Mouse (Mus musculus) forebrain, postnatal 0 days (tissue): ENCODE results near the gene Sema6c. TPM values are rescaled to one million over a fixed set of nuclear protein-coding genes. Genes with fewer than 3 reads are reported as not detected.

Source experiments
- ATAC-seq: fragments of 200-750 bp; cut with Nextera tagmentation; 2 replicates; pipeline ENCODE4 v1.8.0; 2017; ENCODE audit warnings: mild to moderate bottlenecking, moderate library complexity
- DNase-seq: peaks from one replicate; pipeline ENCODE4 v3.0.0-alpha.2; 2015
- H3K27ac ChIP-seq: fragments of 300-500 bp; sonication (generic); 2 replicates; pipeline ENCODE4 v1.5.1; 2014; ENCODE audit warnings: low read depth, mild to moderate bottlenecking, antibody characterized with exemption, low read length, moderate library complexity, mixed read lengths
- H3K27me3 ChIP-seq: fragments of 300-500 bp; sonication (generic); 2 replicates; pipeline ENCODE4 v1.6.1; 2014; ENCODE audit warnings: mild to moderate bottlenecking, low read length, mixed read lengths; ENCODE audit not compliant: insufficient read depth
- H3K36me3 ChIP-seq: fragments of 300-500 bp; sonication (generic); 2 replicates; pipeline ENCODE4 v1.6.1; 2014; ENCODE audit warnings: mild to moderate bottlenecking, moderate library complexity; ENCODE audit not compliant: insufficient read depth
- H3K4me1 ChIP-seq: fragments of 300-500 bp; sonication (generic); 2 replicates; pipeline ENCODE4 v1.6.1; 2014; ENCODE audit warnings: antibody characterized with exemption; ENCODE audit not compliant: insufficient read depth
- H3K4me2 ChIP-seq: fragments of 300-500 bp; sonication (generic); 2 replicates; pipeline ENCODE4 v1.6.1; 2014; ENCODE audit warnings: low read depth, mild to moderate bottlenecking, moderate library complexity
- H3K4me3 ChIP-seq: fragments of 300-500 bp; sonication (generic); 2 replicates; pipeline ENCODE4 v1.5.1; 2014; ENCODE audit warnings: low read depth, low read length, mixed read lengths
- H3K9ac ChIP-seq: fragments of 300-500 bp; sonication (generic); 2 replicates; pipeline ENCODE4 v1.6.1; 2014; ENCODE audit warnings: mild to moderate bottlenecking
- H3K9me3 ChIP-seq: fragments of 300-500 bp; sonication (generic); 2 replicates; pipeline ENCODE4 v1.6.1; 2016; ENCODE audit warnings: low read length
- CTCF ChIP-seq: sonication (generic); IDR thresholded peaks from 2 replicates; pipeline ENCODE4 v1.5.1; 2016; ENCODE audit warnings: antibody characterized with exemption, control low read depth, low read depth
- WGBS: fragments of 180-500 bp; shearing (Covaris S2); extraction: QIAGEN DNeasy Blood & Tissue Kit; methylation state at CpG from one replicate; pipeline ENCODE4 v1.1.7; 2014; 5-methylcytosine and 5-hydroxymethylcytosine counted together
- polyA plus RNA-seq: library from polyadenylated mRNA; unstranded; fragments of >200 nt; fragmentation: Nextera tagmentation; extraction: Ambion mirVana; gene quantifications from 2 replicates; pipeline ENCODE4 v1.2.1, GENCODE M21; 2015
- total RNA-seq: library from RNA; depleted of rRNA; stranded (reverse); fragments of >200 nt; gene quantifications from 2 replicates; pipeline ENCODE4 v1.2.3, GENCODE M21; 2014

Gene Sema6c
- total and polyA plus RNA-seq, 2 experiments from 2014 or later = 28.4 to 94.1 TPM

DNA sequence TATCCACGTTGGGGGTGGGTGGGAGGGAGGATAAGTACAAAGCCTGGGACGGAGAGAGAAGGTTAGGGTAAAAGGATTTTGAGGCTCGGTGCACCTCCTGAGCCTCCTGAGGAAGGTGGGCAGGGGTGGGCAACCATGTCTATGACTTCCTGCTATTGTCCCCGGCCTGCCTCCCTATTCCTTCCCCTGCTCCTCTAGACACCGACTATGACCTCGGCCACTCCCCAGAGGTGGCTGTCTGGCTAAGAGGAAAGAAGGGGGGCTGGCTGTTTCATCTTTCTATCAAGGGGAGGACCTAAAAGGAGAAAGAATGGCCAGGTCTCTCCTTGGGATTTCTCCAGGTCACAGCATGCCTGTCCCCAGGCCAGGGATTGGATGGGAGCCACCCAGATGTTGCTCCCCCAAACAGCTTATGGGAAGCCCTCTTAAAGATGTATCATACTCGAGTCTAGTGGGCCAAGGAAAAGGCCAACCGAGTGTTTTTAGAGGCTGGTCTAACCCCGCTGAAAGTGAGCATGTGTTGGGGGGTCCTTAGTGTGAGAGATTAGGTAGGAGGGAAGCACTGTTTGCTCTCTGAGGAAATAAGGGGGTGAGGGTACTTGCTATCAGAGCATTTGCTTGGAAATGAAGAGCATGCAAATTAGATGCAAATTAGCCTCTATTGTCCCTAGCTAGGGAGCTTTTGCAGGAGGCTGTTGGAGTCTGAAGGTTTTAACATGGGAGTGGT is 1.5 kb downstream of the Sema6c start:
- Histone ChIP-seq H3K9ac (peak overlapping the region; percentile 84), H3K27me3 (no peaks in the 10 kb centered on the region), H3K4me3 (peak overlapping the region; percentile 95), H3K36me3 (peaks cover 27% of the 10 kb centered on the region), H3K27ac (peak overlapping the region; percentile 81), H3K4me2 (peak overlapping the region; percentile 80), H3K4me1 (peaks cover 19% of the 10 kb centered on the region), H3K9me3 (no peaks in the 10 kb centered on the region)
- ATAC-seq (no peak; the same call in 1 of the 2 replicates), DNase-seq (peak; percentile 55)
- no peak for TF ChIP-seq CTCF
- 6% methylated on average over 9 of the region's 9 CpGs for WGBS

DNA sequence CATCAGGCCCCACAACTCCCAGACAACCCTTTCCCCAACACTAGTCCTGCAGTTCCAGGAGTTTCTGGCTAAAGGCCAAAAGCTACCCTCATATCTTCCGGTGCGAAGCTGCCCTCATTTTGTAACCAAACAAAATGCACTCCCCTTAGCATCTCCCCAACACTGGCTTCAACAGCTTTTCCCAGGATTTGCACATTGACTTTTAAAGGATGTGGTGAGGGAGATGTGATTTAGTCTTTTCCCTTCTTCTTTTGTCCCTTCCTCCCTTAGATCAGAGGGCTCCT is 2.0 kb downstream of the Sema6c start:
- Histone ChIP-seq H3K4me1 (peaks cover 19% of the 10 kb centered on the region), H3K4me2 (peak overlapping the region; percentile 80), H3K9me3 (no peaks in the 10 kb centered on the region), H3K27ac (peak overlapping the region; percentile 81), H3K36me3 (peaks cover 32% of the 10 kb centered on the region), H3K9ac (peak overlapping the region; percentile 84), H3K4me3 (peak overlapping the region; percentile 95), H3K27me3 (no peaks in the 10 kb centered on the region)
- WGBS = 22% methylated on average over 2 of the region's 2 CpGs
- TF ChIP-seq CTCF = no peak
- ATAC-seq (no peak), DNase-seq (no peak)

DNA sequence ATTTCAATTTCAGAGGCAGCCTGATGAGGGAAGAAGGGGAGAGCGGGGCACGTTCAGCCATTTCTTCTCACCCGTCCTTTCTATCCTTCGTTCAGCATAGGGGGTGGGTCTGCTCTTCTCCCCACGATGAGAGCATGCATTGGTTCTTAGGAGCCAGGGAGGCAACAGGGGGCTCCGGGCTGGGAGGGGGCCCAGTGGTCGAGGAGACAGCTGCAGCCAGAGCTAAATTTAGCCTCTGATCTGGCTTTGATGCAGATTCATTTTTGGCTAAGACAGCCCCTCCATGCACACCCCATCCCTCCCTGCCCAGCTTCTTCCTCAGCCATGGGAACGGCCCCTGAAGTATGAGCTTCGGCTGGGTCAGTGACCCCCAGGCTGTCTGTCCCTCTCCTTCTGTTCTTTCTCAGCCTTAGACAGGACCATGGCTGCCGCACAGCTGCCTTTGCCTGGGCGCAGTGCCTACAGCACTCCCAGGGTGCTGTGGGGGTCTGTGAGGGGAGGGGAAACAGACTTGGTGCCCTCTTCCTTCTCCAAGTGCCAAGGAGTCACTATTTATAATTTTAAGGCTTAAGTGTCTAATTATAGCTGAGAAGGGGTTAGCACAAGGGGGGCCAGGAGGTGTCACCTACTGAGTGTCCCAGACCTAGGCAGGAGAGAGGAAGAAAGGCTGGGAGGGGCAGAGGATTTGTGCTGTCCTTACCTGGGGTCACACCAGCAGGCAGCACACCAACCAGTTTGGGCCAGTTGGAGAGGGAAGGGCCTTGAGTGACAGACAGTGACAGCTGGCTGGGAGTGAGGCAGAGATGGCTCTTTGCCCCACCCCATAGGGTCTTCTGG is 3.4 kb downstream of the Sema6c start:
- peak overlapping the region; percentile 80 for H3K4me2 ChIP-seq
- no peak for TF ChIP-seq CTCF
- peak overlapping the region; percentile 84; the same call in 1 of the 2 replicates for H3K9ac ChIP-seq
- ATAC-seq (no peak), DNase-seq (no peak)
- H3K27ac ChIP-seq = 0 out of 2 replicates have a peak overlapping the region, but pooled peaks have one; percentile 45
- peaks cover 19% of the 10 kb centered on the region for H3K4me1 ChIP-seq
- WGBS = 57% methylated on average over 11 of the region's 11 CpGs
- peaks cover 42% of the 10 kb centered on the region for H3K36me3 ChIP-seq
- H3K9me3 ChIP-seq = no peaks in the 10 kb centered on the region
- H3K4me3 ChIP-seq = 0 out of 2 replicates have a peak overlapping the region, but pooled peaks have one; percentile 5
- H3K27me3 ChIP-seq = no peaks in the 10 kb centered on the region

DNA sequence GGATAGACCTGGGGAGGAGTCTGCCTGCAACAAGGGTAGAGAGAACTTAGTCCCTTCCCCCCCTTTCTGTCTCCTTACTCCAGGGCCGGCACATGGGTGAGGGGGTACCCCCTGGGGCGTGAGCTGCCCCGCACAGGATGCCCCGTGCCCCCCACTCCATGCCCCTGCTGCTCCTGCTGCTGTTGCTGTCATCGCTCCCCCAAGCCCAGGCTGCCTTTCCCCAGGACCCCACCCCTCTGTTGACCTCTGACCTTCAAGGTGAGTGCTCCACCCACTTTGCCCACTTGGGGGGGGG is 3.9 kb downstream of the Sema6c start:
- peaks cover 19% of the 10 kb centered on the region for H3K4me1 ChIP-seq
- WGBS = 78% methylated on average over 5 of the region's 5 CpGs
- H3K27me3 ChIP-seq = no peaks in the 10 kb centered on the region
- no peak overlapping the region for H3K27ac ChIP-seq
- no peaks in the 10 kb centered on the region for H3K9me3 ChIP-seq
- H3K36me3 ChIP-seq = peaks cover 47% of the 10 kb centered on the region
- H3K4me2 ChIP-seq = peak overlapping the region; percentile 80
- ATAC-seq (no peak), DNase-seq (no peak)
- no peak overlapping the region for H3K4me3 ChIP-seq
- no peak for TF ChIP-seq CTCF
- H3K9ac ChIP-seq = no peak overlapping the region

DNA sequence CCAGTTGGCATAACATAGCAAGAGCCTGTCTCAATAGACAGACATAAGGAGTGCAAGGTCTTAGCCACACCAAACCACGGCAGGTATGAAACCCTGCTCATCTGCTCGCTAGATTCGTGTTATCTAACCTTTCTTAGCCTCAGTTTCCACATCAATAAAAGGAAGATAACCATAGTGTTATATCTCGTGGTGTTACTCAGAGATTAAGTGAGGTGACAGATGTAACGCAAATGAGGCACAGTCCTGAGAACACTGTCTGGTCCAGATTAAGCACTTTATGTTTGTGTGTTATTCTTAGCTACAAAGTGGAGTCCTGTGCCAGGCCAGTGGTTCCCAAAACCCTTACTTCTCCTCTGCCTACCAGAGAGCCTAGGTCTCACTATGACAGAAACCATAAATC is 4.6 kb downstream of the Sema6c start:
- Histone ChIP-seq H3K4me3 (no peak overlapping the region), H3K27ac (no peak overlapping the region), H3K36me3 (peaks cover 54% of the 10 kb centered on the region), H3K4me2 (no peak overlapping the region), H3K9me3 (no peaks in the 10 kb centered on the region), H3K27me3 (no peaks in the 10 kb centered on the region), H3K4me1 (peaks cover 19% of the 10 kb centered on the region), H3K9ac (no peak overlapping the region)
- ATAC-seq (no peak), DNase-seq (no peak)
- no peak for TF ChIP-seq CTCF
- WGBS = 83% methylated on average over 5 of the region's 5 CpGs

DNA sequence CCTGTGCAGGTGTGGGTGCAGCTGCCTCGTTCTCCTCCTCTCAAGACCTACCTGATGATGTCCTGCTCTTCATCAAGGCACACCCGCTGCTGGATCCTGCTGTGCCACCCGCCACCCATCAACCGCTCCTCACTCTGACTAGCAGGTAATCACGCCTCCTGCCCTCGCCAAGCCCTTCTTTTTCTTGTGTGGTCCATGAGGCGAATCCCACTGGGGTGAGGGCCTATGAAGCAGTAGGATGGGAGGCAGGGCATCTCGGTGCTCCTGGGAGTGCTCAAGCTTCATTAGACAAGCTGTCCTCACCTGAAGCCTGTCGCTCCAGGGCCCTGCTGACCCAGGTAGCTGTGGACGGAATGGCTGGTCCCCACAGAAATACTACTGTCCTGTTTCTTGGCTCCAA is 9.7 kb downstream of the Sema6c start:
- no peaks in the 10 kb centered on the region for H3K9me3 ChIP-seq
- no peak for TF ChIP-seq CTCF
- H3K4me2 ChIP-seq = no peak overlapping the region
- no peak for ATAC-seq
- peaks cover 82% of the 10 kb centered on the region for H3K36me3 ChIP-seq
- no peak overlapping the region for H3K9ac ChIP-seq
- no peaks in the 10 kb centered on the region for H3K4me1 ChIP-seq
- 91% methylated on average over 10 of the region's 10 CpGs for WGBS
- H3K27me3 ChIP-seq = 0 out of 2 replicates have a peak, but pooled peaks cover 6% of the 10 kb centered on the region
- DNase-seq = no peak
- H3K4me3 ChIP-seq = no peak overlapping the region
- no peak overlapping the region for H3K27ac ChIP-seq

DNA sequence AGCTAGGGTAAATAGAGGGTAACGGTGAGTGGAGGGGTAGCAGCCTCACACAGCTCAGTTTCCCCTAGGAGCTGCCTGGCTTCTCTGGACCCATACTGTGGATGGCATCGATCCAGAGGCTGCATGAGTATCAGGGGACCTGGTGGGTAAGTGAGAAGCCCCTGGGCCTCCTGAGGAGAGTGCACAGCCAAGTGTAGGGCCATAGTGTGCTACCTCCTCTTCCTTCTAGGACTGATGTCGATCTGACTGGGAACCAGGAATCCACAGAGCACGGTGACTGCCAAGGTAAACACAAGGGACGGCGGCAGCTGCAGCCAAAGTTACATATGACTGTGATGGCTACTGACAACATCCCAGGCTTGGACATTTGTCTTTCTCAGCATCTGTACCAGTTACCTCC is 10.8 kb downstream of the Sema6c start:
- no peak for ATAC-seq
- DNase-seq = no peak
- H3K27ac ChIP-seq = no peak overlapping the region
- H3K9me3 ChIP-seq = no peaks in the 10 kb centered on the region
- H3K36me3 ChIP-seq = peaks cover 71% of the 10 kb centered on the region
- no peak overlapping the region for H3K4me2 ChIP-seq
- no peaks in the 10 kb centered on the region for H3K4me1 ChIP-seq
- H3K27me3 ChIP-seq = 0 out of 2 replicates have a peak, but pooled peaks cover 6% of the 10 kb centered on the region
- TF ChIP-seq CTCF = no peak
- 79% methylated on average over 6 of the region's 6 CpGs for WGBS
- no peak overlapping the region for H3K9ac ChIP-seq
- no peak overlapping the region for H3K4me3 ChIP-seq
